Mouse (Mus musculus) macrophage (primary cell): Measurements from ENCODE around the gene Tfcp2l1. TPM values are rescaled to one million over a fixed set of nuclear protein-coding genes. Genes with fewer than 3 reads are reported as not detected.

Source experiments
- polyA plus RNA-seq: library from polyadenylated mRNA; stranded (reverse); fragments of 250-400 nt; gene quantifications from 3 replicates; pipeline ENCODE4 v1.2.4, GENCODE M21; 2018; ENCODE audit warnings: inconsistent platforms

The Tfcp2l1 gene
- polyA plus RNA-seq, 1 experiment from 2014 or later: 0.03 TPM

Other genes with a start within 250 kb of the Tfcp2l1 start
- 12.0 to 19.4 TPM (median 13.6 TPM) in 3 replicates for gene Clasp1, start 238.9 kb upstream of the Tfcp2l1 start, polyA plus RNA-seq